Mouse (Mus musculus): ENCODE measurements around the gene Synm.

Synm gene

GRCm38 (mm10) chr7:67759629-67759995 lies at the start of gene Synm:
Gene Synm (minus strand): TSS chr7:67759742.
- peak; percentile 71 for ATAC-seq (ENCODE audit: low TSS enrichment)

DNA sequence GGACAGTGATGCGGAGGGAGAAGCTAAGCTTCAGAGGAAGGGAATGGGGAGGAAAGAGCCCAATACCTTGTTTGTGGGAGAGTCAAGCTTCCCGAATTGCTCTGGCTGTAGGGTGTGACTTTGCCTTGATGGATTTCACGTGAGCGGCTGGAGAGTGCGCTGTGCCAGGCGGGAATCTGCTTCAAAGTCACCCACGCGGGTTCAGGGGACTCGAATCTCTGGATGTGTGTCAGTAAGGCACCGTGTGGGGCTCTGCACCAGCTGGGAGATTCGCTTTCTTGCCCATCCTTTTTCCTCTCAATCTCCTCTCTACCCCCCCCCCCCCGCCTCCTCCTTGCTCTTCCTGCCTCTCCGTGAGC lies 44.3 kb upstream of the Synm start:
- peak; percentile 44 for ATAC-seq (ENCODE audit: low TSS enrichment)

GRCm38 (mm10) chr7:67803015-67803856 lies 43.7 kb upstream of the Synm start:
- peak; percentile 74 for ATAC-seq (ENCODE audit: low TSS enrichment)

- ATAC-seq (ENCODE audit: low TSS enrichment), result no peak
Measured at GRCm38 (mm10) chr7:67801022-67801421, 41.5 kb upstream of the Synm start.

- ATAC-seq (ENCODE audit: low TSS enrichment), result no peak
Measured at GRCm38 (mm10) chr7:67800547-67800946, 41.0 kb upstream of the Synm start.

DNA sequence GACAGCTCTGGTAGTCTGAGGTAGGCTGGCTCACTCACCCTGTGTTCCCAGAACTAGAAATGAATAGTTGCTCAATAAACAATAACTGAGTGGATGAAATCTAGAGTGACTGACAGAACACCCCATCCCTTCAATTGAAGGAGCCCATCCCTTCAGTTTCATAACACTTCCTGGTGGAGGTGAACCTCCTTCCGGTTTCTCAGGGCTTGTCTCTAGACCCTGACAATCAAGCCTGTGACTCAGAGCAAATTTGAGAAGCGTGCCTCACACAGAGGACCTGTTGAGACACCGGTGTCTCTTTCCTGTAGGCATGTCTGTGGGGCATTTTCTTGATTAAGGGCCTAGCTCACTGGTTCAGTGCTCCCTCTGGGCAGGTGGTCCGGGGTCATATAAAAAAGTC lies 38.9 kb upstream of the Synm start:
- ATAC-seq (ENCODE audit: low TSS enrichment), result no peak

DNA sequence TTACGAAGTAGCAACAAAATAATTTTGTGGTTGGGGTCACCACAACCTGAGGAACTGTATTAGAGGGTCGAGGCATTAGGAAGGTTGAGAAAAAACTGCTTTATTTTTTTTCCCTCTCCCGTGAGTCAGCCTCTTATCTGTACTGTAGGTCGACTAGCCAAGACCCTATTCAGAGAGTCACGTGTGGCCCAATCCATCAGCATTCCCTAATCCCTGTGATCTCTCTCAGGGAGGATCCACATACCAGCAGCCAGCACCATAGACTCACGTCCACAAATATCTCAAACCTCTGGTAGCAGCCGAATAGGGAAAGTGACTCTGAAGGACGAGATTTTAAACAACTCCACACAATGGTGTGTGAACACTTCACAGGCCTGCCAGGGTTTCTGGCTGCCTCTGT lies 37.5 kb upstream of the Synm start:
- no peak for ATAC-seq (ENCODE audit: low TSS enrichment)

DNA sequence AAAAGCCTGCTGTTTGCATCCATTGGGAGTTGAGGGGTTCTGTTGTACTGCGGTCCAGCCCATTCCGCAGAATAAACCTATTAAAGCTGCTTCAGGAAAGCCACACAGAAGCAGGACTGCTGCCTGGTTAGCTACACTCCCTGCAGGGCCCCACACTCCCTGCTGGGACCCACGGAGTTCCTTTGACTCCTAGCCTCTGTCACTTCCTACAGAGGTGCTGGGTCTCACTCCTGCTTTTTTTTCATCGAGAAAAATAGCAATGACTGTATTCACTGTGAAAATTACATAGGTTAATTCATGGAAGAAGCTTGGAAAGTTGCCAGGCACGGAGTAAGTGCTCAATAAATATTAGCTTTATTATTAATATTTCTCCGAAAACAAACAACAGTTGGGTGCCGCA lies 33.9 kb upstream of the Synm start:
- no peak for ATAC-seq (ENCODE audit: low TSS enrichment)

DNA sequence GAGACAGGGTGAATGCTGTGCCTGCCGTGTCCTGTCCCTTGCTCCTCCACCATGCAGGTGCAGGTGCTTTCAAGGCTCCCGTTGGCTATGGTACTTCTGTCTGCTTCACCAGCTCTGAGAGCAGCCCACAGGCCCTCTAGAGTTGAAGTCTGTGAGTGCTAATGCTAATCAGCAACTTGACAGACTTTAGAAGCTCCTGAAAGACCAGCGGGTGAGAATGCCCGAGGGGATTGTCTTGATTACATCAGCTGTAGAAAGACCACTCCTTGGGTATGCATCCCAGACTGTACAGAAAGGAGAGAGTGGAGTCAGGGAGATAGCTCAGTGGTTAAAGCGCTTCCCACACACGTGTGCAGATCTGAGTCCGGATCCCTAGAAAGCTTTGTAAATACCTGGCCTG lies 31.7 kb upstream of the Synm start:
- ATAC-seq (ENCODE audit: low TSS enrichment), result no peak

DNA sequence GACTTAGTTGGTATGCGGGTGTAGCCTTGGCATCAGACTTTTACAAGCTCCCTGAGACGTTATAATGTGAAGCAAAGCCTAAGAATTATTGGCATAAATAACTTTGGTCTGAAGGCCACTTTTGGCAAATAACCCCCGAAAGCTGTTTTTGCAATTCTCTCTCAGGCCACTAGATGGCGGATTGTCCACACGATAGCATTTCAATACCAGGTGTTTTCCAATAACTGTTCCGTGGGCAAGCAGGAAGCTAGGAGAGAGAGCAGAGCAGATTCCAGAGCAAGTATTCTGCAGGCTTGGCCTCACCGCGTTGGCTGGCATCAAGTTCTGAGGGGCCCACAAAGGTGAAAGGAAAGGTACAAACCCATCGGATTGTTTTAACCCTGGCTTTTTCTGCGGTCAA lies 29.2 kb upstream of the Synm start:
- peak; percentile 87 for ATAC-seq (ENCODE audit: low TSS enrichment)

DNA sequence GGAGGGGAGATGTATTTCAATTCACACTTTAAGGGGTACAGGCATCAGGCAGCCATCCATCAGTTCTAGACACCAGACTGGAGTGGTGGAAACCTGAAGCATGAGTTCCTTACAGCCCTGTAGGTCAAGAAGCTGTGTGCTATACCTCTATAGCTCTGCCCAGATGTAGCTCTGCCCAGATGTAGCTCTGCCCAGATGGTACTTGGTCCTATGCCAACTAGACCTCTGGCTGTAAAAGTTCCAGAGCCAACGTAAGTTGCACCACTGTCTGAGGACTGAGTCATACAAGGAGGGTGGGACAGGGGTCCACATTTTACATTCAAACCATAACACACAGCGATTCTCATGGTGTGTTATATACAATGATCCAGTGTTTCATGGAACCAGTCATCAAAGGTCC lies 28.3 kb upstream of the Synm start:
- ATAC-seq (ENCODE audit: low TSS enrichment), result no peak

GRCm38 (mm10) chr7:67776636-67777305 lies 17.2 kb upstream of the Synm start:
- ATAC-seq (ENCODE audit: low TSS enrichment), result 0 out of 2 replicates have a peak, but pooled peaks have one; percentile 16

- no peak for ATAC-seq (ENCODE audit: low TSS enrichment)
Measured at GRCm38 (mm10) chr7:67775623-67776022, 16.1 kb upstream of the Synm start.

- ATAC-seq (ENCODE audit: low TSS enrichment), result no peak
Measured at GRCm38 (mm10) chr7:67772231-67772630, 12.7 kb upstream of the Synm start.

GRCm38 (mm10) chr7:67769487-67769886 lies 9.9 kb upstream of the Synm start:
- ATAC-seq (ENCODE audit: low TSS enrichment), result no peak

- ATAC-seq (ENCODE audit: low TSS enrichment), result no peak
Measured at GRCm38 (mm10) chr7:67768125-67768524, 8.6 kb upstream of the Synm start.

DNA sequence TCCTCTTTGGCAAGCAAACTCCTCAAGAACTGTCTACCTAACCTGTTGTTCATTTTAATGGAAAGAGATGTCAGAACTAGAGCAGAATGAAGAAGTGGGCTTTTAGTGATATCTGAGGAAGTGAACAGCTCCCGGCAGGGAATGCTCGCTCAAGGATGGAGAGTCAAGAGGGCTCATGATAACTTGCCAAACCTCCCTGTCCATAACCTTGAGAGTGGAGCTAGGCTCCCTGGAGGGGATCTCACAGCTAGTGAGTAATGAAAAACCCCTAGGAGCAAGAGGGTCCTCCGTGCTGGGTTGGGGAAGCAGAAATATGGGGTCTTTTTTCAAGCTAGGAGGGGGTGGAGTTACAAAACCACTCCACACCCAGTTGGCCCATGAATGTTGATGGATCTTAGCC lies 4.1 kb upstream of the Synm start:
- no peak for ATAC-seq (ENCODE audit: low TSS enrichment)

- ATAC-seq (ENCODE audit: low TSS enrichment), result peak; percentile 77
Measured at GRCm38 (mm10) chr7:67758858-67759628, 499 bp downstream of the Synm start.

GRCm38 (mm10) chr7:67758506-67758857 lies 1.1 kb downstream of the Synm start:
- no peak for ATAC-seq (ENCODE audit: low TSS enrichment)

- ATAC-seq (ENCODE audit: low TSS enrichment), result no peak
Measured at GRCm38 (mm10) chr7:67756636-67757035, 2.9 kb downstream of the Synm start.

DNA sequence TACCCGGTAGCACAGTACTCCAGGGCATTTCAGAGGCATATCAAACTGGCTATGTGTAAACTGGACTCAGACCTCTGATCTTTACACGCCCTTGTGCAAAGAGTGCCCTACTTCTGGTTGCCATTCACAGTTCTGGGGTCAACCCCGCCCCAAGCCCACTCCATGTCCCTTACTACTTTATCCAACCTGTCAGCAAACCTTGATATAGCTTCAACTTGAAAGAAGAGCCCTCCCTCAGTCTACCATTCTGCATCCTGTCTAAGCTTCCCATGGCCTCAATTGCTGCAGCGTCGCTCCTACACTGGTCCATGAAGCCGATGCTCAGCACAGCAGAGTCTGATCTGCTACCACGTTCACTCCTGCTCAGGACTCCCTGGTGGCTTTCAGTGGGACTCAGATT lies 4.2 kb downstream of the Synm start:
- no peak for ATAC-seq (ENCODE audit: low TSS enrichment)

DNA sequence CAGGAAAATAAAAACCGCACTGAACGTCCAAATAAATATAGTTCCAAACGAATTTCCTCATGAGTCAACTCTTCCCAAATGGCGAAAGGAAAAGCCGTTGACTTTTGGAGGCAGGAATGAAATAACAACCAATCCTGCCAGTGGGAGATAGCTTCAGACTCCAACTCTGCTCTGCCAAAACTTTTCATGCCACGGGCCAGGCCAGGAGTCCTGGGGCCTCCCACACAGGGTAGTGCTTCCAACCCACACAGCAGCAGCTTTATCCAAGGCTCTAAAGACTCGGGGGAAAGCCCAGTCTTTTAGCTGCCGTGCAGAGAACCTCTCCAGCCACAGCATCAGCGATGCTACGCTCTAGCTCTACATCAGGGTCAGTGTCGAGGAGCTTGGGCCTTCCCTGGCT lies 4.9 kb downstream of the Synm start:
- no peak for ATAC-seq (ENCODE audit: low TSS enrichment)
